Mouse (Mus musculus) ES-Bruce4 (cell line): ENCODE measurements at regions not wholly inside any gene's neighbourhood (a gene's known extent, or its start where the extent isn't known, plus 50 kb on each side); places are given as distances from the start of the nearest gene placed in this dataset.

Experiments used
- H3K27ac ChIP-seq: 2 replicates; pipeline ENCODE4 v1.5.1; 2012; ENCODE audit warnings: low read length, inconsistent platforms; ENCODE audit not compliant: insufficient read depth
- H3K27me3 ChIP-seq: 2 replicates; pipeline ENCODE4 v1.6.1; 2012; ENCODE audit warnings: mild to moderate bottlenecking, low read length, inconsistent platforms; ENCODE audit not compliant: control insufficient read depth, poor library complexity, insufficient read depth, severe bottlenecking
- H3K36me3 ChIP-seq: 2 replicates; pipeline ENCODE4 v1.6.1; 2012; ENCODE audit warnings: inconsistent platforms, mild to moderate bottlenecking, low read length, moderate library complexity; ENCODE audit not compliant: control insufficient read depth, poor library complexity, insufficient read depth, severe bottlenecking
- H3K4me1 ChIP-seq: one replicate; pipeline ENCODE4 v1.8.1; 2011; ENCODE audit warnings: low read length; ENCODE audit not compliant: control insufficient read depth, insufficient read depth
- H3K4me3 ChIP-seq: 2 replicates; pipeline ENCODE4 v1.5.1; 2011; ENCODE audit warnings: low read depth, mild to moderate bottlenecking, low read length
- H3K9ac ChIP-seq: 2 replicates; pipeline ENCODE4 v1.6.1; 2012; ENCODE audit warnings: low read depth, mild to moderate bottlenecking, inconsistent platforms; ENCODE audit not compliant: poor library complexity, severe bottlenecking
- H3K9me3 ChIP-seq: replicated peaks from 2 replicates; pipeline ENCODE4 v1.6.1; 2012; ENCODE audit warnings: mild to moderate bottlenecking, low read length, inconsistent platforms; ENCODE audit not compliant: control insufficient read depth, poor library complexity, insufficient read depth, severe bottlenecking
- CTCF ChIP-seq: IDR thresholded peaks from one replicate; pipeline ENCODE4 v1.8.1; 2011; ENCODE audit warnings: low read depth, low read length
- EP300 ChIP-seq: IDR thresholded peaks from 2 replicates; pipeline ENCODE4 v1.6.1; 2011; ENCODE audit warnings: low read depth, low read length; ENCODE audit not compliant: insufficient read depth
- POLR2A ChIP-seq: IDR thresholded peaks from one replicate; pipeline ENCODE4 v1.8.1; 2011; ENCODE audit warnings: low read length; ENCODE audit not compliant: insufficient read depth

DNA sequence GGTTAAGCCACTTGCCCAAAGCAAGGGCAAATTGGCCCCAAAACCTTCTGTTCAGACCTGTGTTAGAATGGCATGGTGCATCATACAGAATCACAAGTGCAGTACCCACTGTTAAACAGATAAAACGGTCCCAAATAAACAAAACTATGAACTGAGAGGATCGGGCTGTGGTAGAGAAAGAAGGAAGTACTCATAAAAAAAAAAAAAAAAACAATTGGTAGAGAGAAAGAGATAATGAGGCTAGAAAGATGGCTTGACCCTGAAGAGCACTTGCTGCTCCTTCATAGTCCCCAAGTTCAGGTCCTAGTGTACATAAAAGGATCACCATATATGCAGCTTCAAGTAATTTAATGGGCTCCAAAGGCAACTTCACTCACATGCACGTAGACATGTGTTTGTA lies 75.5 kb upstream of the Cntnap5b start:
- Histone ChIP-seq H3K4me3 (no peak overlapping the region), H3K9ac (no peak overlapping the region), H3K27ac (no peak overlapping the region), H3K27me3 (no peaks in the 10 kb centered on the region), H3K36me3 (no peaks in the 10 kb centered on the region), H3K9me3 (no peaks in the 10 kb centered on the region), H3K4me1 (no peaks in the 10 kb centered on the region)
- TF ChIP-seq CTCF (no peak), POLR2A (no peak), EP300 (no peak)

DNA sequence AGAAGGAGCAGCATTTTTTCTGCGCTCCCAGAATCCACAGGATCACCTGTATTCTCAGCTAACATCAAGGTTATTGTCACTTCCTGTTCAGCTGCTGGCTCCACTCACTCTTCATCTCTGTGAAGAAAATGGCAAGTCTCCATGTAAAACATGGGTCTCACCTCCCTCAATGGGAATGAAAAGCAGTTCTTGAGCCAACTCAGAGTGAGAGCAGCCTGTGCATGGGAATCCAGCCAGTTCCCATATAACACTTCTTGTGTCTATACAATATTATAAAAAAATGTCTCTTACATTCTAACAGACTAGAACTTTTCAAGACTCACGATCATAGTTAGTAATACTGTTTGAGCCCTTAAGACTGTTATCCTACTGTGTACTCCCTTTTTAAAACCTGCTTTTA lies 57.7 kb upstream of the Cntnap5b start:
- no peak overlapping the region for H3K27ac ChIP-seq
- no peak overlapping the region for H3K4me3 ChIP-seq
- no peaks in the 10 kb centered on the region for H3K4me1 ChIP-seq
- H3K9ac ChIP-seq = no peak overlapping the region
- no peaks in the 10 kb centered on the region for H3K27me3 ChIP-seq
- no peaks in the 10 kb centered on the region for H3K36me3 ChIP-seq
- TF ChIP-seq CTCF = no peak
- TF ChIP-seq EP300 = no peak
- TF ChIP-seq POLR2A = no peak
- no peaks in the 10 kb centered on the region for H3K9me3 ChIP-seq

DNA sequence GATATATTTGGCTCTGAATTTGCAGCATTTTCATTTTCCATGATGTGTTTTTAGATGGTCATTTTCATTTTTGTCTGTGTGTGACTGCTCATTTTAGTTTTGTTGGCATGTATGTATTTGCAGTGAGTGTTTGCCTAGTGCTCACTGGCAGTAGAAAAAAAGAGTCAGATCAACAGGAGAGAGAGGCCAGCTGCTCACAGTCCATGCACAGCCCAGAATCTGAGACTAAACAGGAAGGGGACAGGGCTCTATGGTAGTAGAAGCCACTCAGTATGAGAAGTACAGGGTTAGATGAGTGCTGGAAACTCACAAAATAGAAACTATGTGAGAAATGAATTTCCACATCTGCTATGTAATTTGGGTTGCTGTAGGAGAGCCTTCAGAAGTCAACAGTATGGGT lies 56.3 kb upstream of the Cntnap5b start:
- H3K9me3 ChIP-seq = no peaks in the 10 kb centered on the region
- H3K9ac ChIP-seq = no peak overlapping the region
- H3K27ac ChIP-seq = no peak overlapping the region
- H3K4me3 ChIP-seq = no peak overlapping the region
- no peaks in the 10 kb centered on the region for H3K27me3 ChIP-seq
- no peaks in the 10 kb centered on the region for H3K4me1 ChIP-seq
- H3K36me3 ChIP-seq = no peaks in the 10 kb centered on the region
- TF ChIP-seq POLR2A (no peak), EP300 (no peak), CTCF (no peak)
